ENCODE assay signal across 21 mouse cellular contexts in the genomic region with DNA sequence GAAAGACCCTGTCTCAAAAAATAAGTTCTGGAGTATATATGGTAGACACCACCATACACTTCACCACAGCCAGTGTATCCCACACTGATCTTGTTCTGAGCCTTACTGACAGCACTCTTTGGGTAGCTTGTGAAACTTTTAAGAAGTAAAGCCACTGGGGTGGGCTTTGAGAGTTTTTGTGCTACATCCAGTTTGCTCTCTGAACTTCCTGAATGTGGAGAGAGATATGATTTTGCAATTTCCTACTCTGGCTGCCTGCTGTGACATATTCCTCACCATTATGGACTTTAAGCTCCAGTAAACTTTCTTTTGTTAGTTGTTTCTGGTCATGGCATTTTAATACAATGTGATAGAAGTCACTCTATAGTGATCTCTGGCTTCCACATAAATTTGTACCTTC. TPM values are rescaled to one million over a fixed set of nuclear protein-coding genes. Genes with fewer than 3 reads are reported as not detected.
DNase-seq lines count a peak whose midpoint lies in the region; ATAC-seq lines count a peak whose summit lies in the region.
"Had no signal": no experiment of that assay in that cellular context is flagged by ENCODE, and none has a peak within 500 bp of the region (broad histone marks: within the 10 kb centered on the region; RNA-seq: fewer than 3 reads in every experiment).

No protein-coding gene starts in this region.

- H3K9ac ChIP-seq in forebrain, embryonic 11.5 days (ENCODE audit: low read length): no peak overlapping the region
- H3K9ac ChIP-seq in forebrain, embryonic 16.5 days (replicated peaks; ENCODE audit: low read depth, low read length): no peak overlapping the region
- H3K9ac ChIP-seq in liver, embryonic 15.5 days: no peak overlapping the region
- no peak overlapping the region for H3K9ac ChIP-seq in liver, embryonic 11.5 days (ENCODE audit: low read depth, low read length)
- H3K9ac ChIP-seq: forebrain, embryonic 15.5 days; hindbrain, embryonic 14.5 days had no signal

- H3K27me3 ChIP-seq in forebrain, embryonic 11.5 days (ENCODE audit: control insufficient read depth, insufficient read depth, low read length): no peaks in the 10 kb centered on the region
- no peaks in the 10 kb centered on the region for H3K27me3 ChIP-seq in forebrain, embryonic 16.5 days (replicated peaks; ENCODE audit: control insufficient read depth, insufficient read depth, low read length)
- no peaks in the 10 kb centered on the region for H3K27me3 ChIP-seq in liver, embryonic 15.5 days
- no peaks in the 10 kb centered on the region for H3K27me3 ChIP-seq in liver, embryonic 11.5 days (replicated peaks; ENCODE audit: control insufficient read depth, insufficient read depth, low read length)
- H3K27me3 ChIP-seq in megakaryocyte, embryonic 14.5 days (replicated peaks): no peaks in the 10 kb centered on the region
- H3K27me3 ChIP-seq in embryonic facial prominence, embryonic 10.5 days (replicated peaks; ENCODE audit: low read depth, poor library complexity, severe bottlenecking): no peaks in the 10 kb centered on the region
- H3K27me3 ChIP-seq: forebrain, embryonic 15.5 days had no signal

- H3K4me3 ChIP-seq in forebrain, embryonic 11.5 days (ENCODE audit: low read depth, low read length): no peak overlapping the region
- H3K4me3 ChIP-seq in forebrain, embryonic 16.5 days (replicated peaks; ENCODE audit: low read length): no peak overlapping the region
- H3K4me3 ChIP-seq in liver, embryonic 15.5 days (replicated peaks): no peak overlapping the region
- H3K4me3 ChIP-seq in liver, embryonic 11.5 days (ENCODE audit: low read depth, low read length): no peak overlapping the region
- peak overlapping the region; percentile 70 for H3K4me3 ChIP-seq in megakaryocyte, embryonic 14.5 days (replicated peaks)
- H3K4me3 ChIP-seq in embryonic facial prominence, embryonic 10.5 days: no peak overlapping the region
- H3K4me3 ChIP-seq: erythroblast, embryonic 14.5 days; forebrain, embryonic 10.5 days; forebrain, embryonic 15.5 days; heart, embryonic 10.5 days; hindbrain, embryonic 10.5 days had no signal

- peak; percentile 10 for DNase-seq in forebrain, embryonic 11.5 days (ENCODE audit: low spot score)
- DNase-seq in liver, embryonic 11.5 days (ENCODE audit: low spot score): no peak
- DNase-seq in kidney, adult 11 months: no peak
- no peak for DNase-seq in embryonic facial prominence, embryonic 10.5 days (ENCODE audit: low spot score)
- DNase-seq: adrenal gland, postnatal 10 days; cerebellum, adult 11-12 months; cerebellum, adult 9-10 months; cerebellum, postnatal 25 days; gastrocnemius, postnatal 14 days; heart, adult 18-20 months; heart, postnatal 14 days had no signal

- H3K27ac ChIP-seq in forebrain, embryonic 11.5 days (ENCODE audit: low read depth, low read length): no peak overlapping the region
- no peak overlapping the region for H3K27ac ChIP-seq in forebrain, embryonic 16.5 days (ENCODE audit: low read length)
- 0 out of 2 replicates have a peak overlapping the region, but pooled peaks have one; percentile 12 for H3K27ac ChIP-seq in liver, embryonic 15.5 days (replicated peaks)
- no peak overlapping the region for H3K27ac ChIP-seq in liver, embryonic 11.5 days (ENCODE audit: low read depth, low read length)
- H3K27ac ChIP-seq in embryonic facial prominence, embryonic 10.5 days (replicated peaks): no peak overlapping the region
- H3K27ac ChIP-seq: forebrain, embryonic 10.5 days; forebrain, embryonic 15.5 days; heart, embryonic 10.5 days; hindbrain, embryonic 10.5 days; hindbrain, embryonic 14.5 days had no signal

- H3K4me1 ChIP-seq in forebrain, embryonic 11.5 days (replicated peaks; ENCODE audit: control insufficient read depth, insufficient read depth, low read length): no peaks in the 10 kb centered on the region
- peaks cover 2% of the 10 kb centered on the region; the same call in 1 of the 2 replicates for H3K4me1 ChIP-seq in forebrain, embryonic 16.5 days (replicated peaks; ENCODE audit: control insufficient read depth, insufficient read depth, low read length)
- peaks cover 15% of the 10 kb centered on the region for H3K4me1 ChIP-seq in liver, embryonic 15.5 days (replicated peaks)
- H3K4me1 ChIP-seq in liver, embryonic 11.5 days (replicated peaks; ENCODE audit: control insufficient read depth, insufficient read depth, low read length): peaks cover 10% of the 10 kb centered on the region
- peaks cover 89% of the 10 kb centered on the region for H3K4me1 ChIP-seq in megakaryocyte, embryonic 14.5 days
- H3K4me1 ChIP-seq in embryonic facial prominence, embryonic 10.5 days: no peaks in the 10 kb centered on the region
- H3K4me1 ChIP-seq: forebrain, embryonic 10.5 days; heart, embryonic 10.5 days; hindbrain, embryonic 10.5 days had no signal

- no peaks in the 10 kb centered on the region for H3K9me3 ChIP-seq in forebrain, embryonic 11.5 days (ENCODE audit: control insufficient read depth, low read length)
- no peaks in the 10 kb centered on the region for H3K9me3 ChIP-seq in forebrain, embryonic 16.5 days (ENCODE audit: control insufficient read depth, low read length)
- no peaks in the 10 kb centered on the region for H3K9me3 ChIP-seq in liver, embryonic 15.5 days (replicated peaks)
- H3K9me3 ChIP-seq in liver, embryonic 11.5 days (ENCODE audit: control insufficient read depth, low read length): no peaks in the 10 kb centered on the region
- H3K9me3 ChIP-seq in megakaryocyte, embryonic 14.5 days: no peaks in the 10 kb centered on the region
- no peaks in the 10 kb centered on the region for H3K9me3 ChIP-seq in embryonic facial prominence, embryonic 10.5 days
- H3K9me3 ChIP-seq: forebrain, embryonic 10.5 days; forebrain, embryonic 15.5 days; heart, embryonic 10.5 days; hindbrain, embryonic 10.5 days had no signal

- peaks cover 11% of the 10 kb centered on the region; the same call in 1 of the 2 replicates for H3K36me3 ChIP-seq in forebrain, embryonic 11.5 days (ENCODE audit: control insufficient read depth, insufficient read depth, low read length)
- peaks cover 23% of the 10 kb centered on the region for H3K36me3 ChIP-seq in forebrain, embryonic 16.5 days (ENCODE audit: control insufficient read depth, insufficient read depth)
- H3K36me3 ChIP-seq in liver, embryonic 15.5 days (replicated peaks): peaks cover 50% of the 10 kb centered on the region
- peaks cover 26% of the 10 kb centered on the region for H3K36me3 ChIP-seq in liver, embryonic 11.5 days (ENCODE audit: control insufficient read depth, insufficient read depth, low read length)
- peaks cover 52% of the 10 kb centered on the region for H3K36me3 ChIP-seq in megakaryocyte, embryonic 14.5 days (replicated peaks; ENCODE audit: low read length)
- H3K36me3 ChIP-seq in embryonic facial prominence, embryonic 10.5 days (replicated peaks): peaks cover 70% of the 10 kb centered on the region

- H3K4me2 ChIP-seq in forebrain, embryonic 11.5 days (ENCODE audit: low read depth, low read length, severe bottlenecking): no peak overlapping the region
- H3K4me2 ChIP-seq in forebrain, embryonic 16.5 days (ENCODE audit: low read length): no peak overlapping the region
- no peak overlapping the region for H3K4me2 ChIP-seq in liver, embryonic 15.5 days
- no peak overlapping the region for H3K4me2 ChIP-seq in liver, embryonic 11.5 days
- H3K4me2 ChIP-seq: forebrain, embryonic 15.5 days; hindbrain, embryonic 14.5 days had no signal

- ATAC-seq in forebrain, embryonic 11.5 days (replicated peaks; ENCODE audit: low FRiP score): no peak
- no peak for ATAC-seq in forebrain, embryonic 16.5 days
- no peak for ATAC-seq in liver, embryonic 15.5 days (ENCODE audit: insufficient read depth)
- ATAC-seq in liver, embryonic 11.5 days (replicated peaks; ENCODE audit: low FRiP score): no peak
- peak; percentile 90 for ATAC-seq in granulocyte monocyte progenitor cell, adult 5-6 weeks (replicated peaks; ENCODE audit: poor library complexity, severe bottlenecking)
- ATAC-seq: forebrain, embryonic 15.5 days had no signal

RNA-seq across cellular contexts. Expression of gene Ccl25, which starts 12.9 kb away (rescaled TPM):
- polyA plus RNA-seq in forebrain, embryonic 11.5 days (2014; fragmentation: Nextera tagmentation; extraction: Ambion mirVana): 23.7 and 24.6 TPM in 2 replicates
- 17.1 and 21.6 TPM in 2 replicates for polyA plus RNA-seq in forebrain, embryonic 16.5 days (2015; fragmentation: Nextera tagmentation; extraction: Ambion mirVana)
- 4.6 and 5.4 TPM in 2 replicates for polyA plus RNA-seq in liver, embryonic 15.5 days (2015; fragmentation: Nextera tagmentation; extraction: Ambion mirVana)
- 15.2 and 19.3 TPM in 2 replicates for polyA plus RNA-seq in liver, embryonic 11.5 days (2014; fragmentation: Nextera tagmentation; extraction: Ambion mirVana)
- total RNA-seq in granulocyte monocyte progenitor cell, adult 5-6 weeks (2014; fragmentation: Nextera tagmentation): 16.9 and 23.2 TPM in 2 replicates
- 5.1 and 16.7 TPM in 2 replicates for total RNA-seq in granulocyte monocyte progenitor cell, adult 5-6 weeks (2017)
- polyA plus RNA-seq in megakaryocyte, embryonic 14.5 days (2012; ENCODE audit: insufficient read depth, low replicate concordance): 3.3 TPM in 1 of 2 replicates, not detected in the other
- polyA plus RNA-seq in embryonic facial prominence, embryonic 10.5 days (2016; fragmentation: Nextera tagmentation; extraction: Ambion mirVana): 24.4 and 25.4 TPM in 2 replicates

RNA-seq across cellular contexts. Expression of gene Elavl1, which starts 13.1 kb away (rescaled TPM):
- polyA plus RNA-seq in forebrain, embryonic 11.5 days (2014; fragmentation: Nextera tagmentation; extraction: Ambion mirVana): 371 and 394 TPM in 2 replicates
- polyA plus RNA-seq in forebrain, embryonic 16.5 days (2015; fragmentation: Nextera tagmentation; extraction: Ambion mirVana): 127 and 150 TPM in 2 replicates
- 93.0 and 102 TPM in 2 replicates for polyA plus RNA-seq in liver, embryonic 15.5 days (2015; fragmentation: Nextera tagmentation; extraction: Ambion mirVana)
- polyA plus RNA-seq in liver, embryonic 11.5 days (2014; fragmentation: Nextera tagmentation; extraction: Ambion mirVana): 266 and 299 TPM in 2 replicates
- 99.5 and 118 TPM in 2 replicates for total RNA-seq in granulocyte monocyte progenitor cell, adult 5-6 weeks (2014; fragmentation: Nextera tagmentation)
- 92.6 and 107 TPM in 2 replicates for total RNA-seq in granulocyte monocyte progenitor cell, adult 5-6 weeks (2017)
- polyA plus RNA-seq in megakaryocyte, embryonic 14.5 days (2012; ENCODE audit: insufficient read depth, low replicate concordance): 25.6 and 41.2 TPM in 2 replicates
- 362 and 373 TPM in 2 replicates for polyA plus RNA-seq in embryonic facial prominence, embryonic 10.5 days (2016; fragmentation: Nextera tagmentation; extraction: Ambion mirVana)

RNA-seq across cellular contexts. Expression of gene Timm44, which starts 36.4 kb away (rescaled TPM):
- polyA plus RNA-seq in forebrain, embryonic 11.5 days (2014; fragmentation: Nextera tagmentation; extraction: Ambion mirVana): 67.0 and 75.3 TPM in 2 replicates
- polyA plus RNA-seq in forebrain, embryonic 16.5 days (2015; fragmentation: Nextera tagmentation; extraction: Ambion mirVana): 41.1 and 44.5 TPM in 2 replicates
- 27.8 and 31.4 TPM in 2 replicates for polyA plus RNA-seq in liver, embryonic 15.5 days (2015; fragmentation: Nextera tagmentation; extraction: Ambion mirVana)
- 99.2 and 105 TPM in 2 replicates for polyA plus RNA-seq in liver, embryonic 11.5 days (2014; fragmentation: Nextera tagmentation; extraction: Ambion mirVana)
- 72.1 and 74.5 TPM in 2 replicates for total RNA-seq in granulocyte monocyte progenitor cell, adult 5-6 weeks (2014; fragmentation: Nextera tagmentation)
- 113 and 128 TPM in 2 replicates for total RNA-seq in granulocyte monocyte progenitor cell, adult 5-6 weeks (2017)
- 14.2 and 43.5 TPM in 2 replicates for polyA plus RNA-seq in megakaryocyte, embryonic 14.5 days (2012; ENCODE audit: insufficient read depth, low replicate concordance)
- 64.7 and 73.3 TPM in 2 replicates for polyA plus RNA-seq in embryonic facial prominence, embryonic 10.5 days (2016; fragmentation: Nextera tagmentation; extraction: Ambion mirVana)

RNA-seq across cellular contexts. Expression of gene Ctxn1, which starts 53.0 kb away (rescaled TPM):
- 153 and 167 TPM in 2 replicates for polyA plus RNA-seq in forebrain, embryonic 11.5 days (2014; fragmentation: Nextera tagmentation; extraction: Ambion mirVana)
- polyA plus RNA-seq in forebrain, embryonic 16.5 days (2015; fragmentation: Nextera tagmentation; extraction: Ambion mirVana): 417 and 424 TPM in 2 replicates
- polyA plus RNA-seq in liver, embryonic 15.5 days (2015; fragmentation: Nextera tagmentation; extraction: Ambion mirVana): 1.9 and 2.4 TPM in 2 replicates
- 21.4 and 23.2 TPM in 2 replicates for polyA plus RNA-seq in liver, embryonic 11.5 days (2014; fragmentation: Nextera tagmentation; extraction: Ambion mirVana)
- 3.8 and 3.9 TPM in 2 replicates for total RNA-seq in granulocyte monocyte progenitor cell, adult 5-6 weeks (2014; fragmentation: Nextera tagmentation)
- total RNA-seq in granulocyte monocyte progenitor cell, adult 5-6 weeks (2017): 0.60 TPM in 1 of 2 replicates, not detected in the other
- 4.9 and 6.9 TPM in 2 replicates for polyA plus RNA-seq in megakaryocyte, embryonic 14.5 days (2012; ENCODE audit: insufficient read depth, low replicate concordance)
- 121 and 134 TPM in 2 replicates for polyA plus RNA-seq in embryonic facial prominence, embryonic 10.5 days (2016; fragmentation: Nextera tagmentation; extraction: Ambion mirVana)

RNA-seq across cellular contexts. Expression of gene Snapc2, which starts 59.2 kb away (rescaled TPM):
- 64.4 and 77.5 TPM in 2 replicates for polyA plus RNA-seq in forebrain, embryonic 11.5 days (2014; fragmentation: Nextera tagmentation; extraction: Ambion mirVana)
- polyA plus RNA-seq in forebrain, embryonic 16.5 days (2015; fragmentation: Nextera tagmentation; extraction: Ambion mirVana): 65.8 and 69.8 TPM in 2 replicates
- 17.8 and 21.8 TPM in 2 replicates for polyA plus RNA-seq in liver, embryonic 15.5 days (2015; fragmentation: Nextera tagmentation; extraction: Ambion mirVana)
- 39.3 and 41.8 TPM in 2 replicates for polyA plus RNA-seq in liver, embryonic 11.5 days (2014; fragmentation: Nextera tagmentation; extraction: Ambion mirVana)
- total RNA-seq in granulocyte monocyte progenitor cell, adult 5-6 weeks (2014; fragmentation: Nextera tagmentation): 14.4 and 14.5 TPM in 2 replicates
- total RNA-seq in granulocyte monocyte progenitor cell, adult 5-6 weeks (2017): 12.5 and 14.5 TPM in 2 replicates
- polyA plus RNA-seq in megakaryocyte, embryonic 14.5 days (2012; ENCODE audit: insufficient read depth, low replicate concordance): 62.0 and 69.9 TPM in 2 replicates
- polyA plus RNA-seq in embryonic facial prominence, embryonic 10.5 days (2016; fragmentation: Nextera tagmentation; extraction: Ambion mirVana): 62.3 and 64.6 TPM in 2 replicates
